Mouse (Mus musculus) right cerebral cortex, postnatal 10 days (tissue): Measurements from ENCODE around the gene Pitpnb.

ENCODE experiments used
- DNase-seq, 2 experiments: peaks; one replicate each; pipeline ENCODE4 v3.0.0; 2021; ENCODE audit warnings: low spot score in 2 of 2

Gene Pitpnb

DNA sequence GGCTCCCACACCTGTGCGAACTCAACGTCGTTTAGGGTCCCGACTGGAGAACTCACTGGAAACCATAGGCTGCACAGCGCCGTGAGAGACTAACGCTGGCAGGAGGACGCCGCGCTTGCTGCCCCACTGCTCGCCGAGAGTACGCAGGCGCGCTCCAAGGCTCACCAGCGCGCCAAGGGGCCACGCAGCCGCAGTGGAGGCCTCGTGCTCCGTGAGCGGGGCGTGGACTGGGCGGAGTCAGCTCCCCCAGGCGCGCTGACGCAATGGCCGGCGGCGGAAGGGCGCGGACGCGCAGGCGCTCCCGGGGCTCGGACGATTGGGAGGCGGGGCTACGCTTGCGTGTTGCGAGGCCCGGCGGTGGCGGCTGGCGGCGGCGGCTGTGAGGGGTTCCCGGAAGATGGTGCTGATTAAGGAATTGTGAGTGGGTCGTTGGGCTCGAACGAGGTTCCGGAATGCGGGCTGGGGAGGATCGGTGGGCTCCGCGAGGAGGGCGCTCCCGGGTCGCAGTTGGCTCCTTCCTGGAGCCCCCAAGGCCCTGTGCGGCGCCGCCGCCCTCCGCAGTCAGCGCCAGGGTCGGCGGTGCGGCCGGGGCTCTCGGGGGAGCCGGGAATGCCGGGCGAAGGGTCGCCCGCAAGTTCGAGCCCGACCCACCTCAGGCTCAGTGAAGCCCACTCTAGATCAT is at the start of gene Pitpnb:
Gene Pitpnb, plus strand, starts transcription at position 347 of the 682 bp plus-strand sequence.
- peak; percentile 98 to 99 for DNase-seq

DNA sequence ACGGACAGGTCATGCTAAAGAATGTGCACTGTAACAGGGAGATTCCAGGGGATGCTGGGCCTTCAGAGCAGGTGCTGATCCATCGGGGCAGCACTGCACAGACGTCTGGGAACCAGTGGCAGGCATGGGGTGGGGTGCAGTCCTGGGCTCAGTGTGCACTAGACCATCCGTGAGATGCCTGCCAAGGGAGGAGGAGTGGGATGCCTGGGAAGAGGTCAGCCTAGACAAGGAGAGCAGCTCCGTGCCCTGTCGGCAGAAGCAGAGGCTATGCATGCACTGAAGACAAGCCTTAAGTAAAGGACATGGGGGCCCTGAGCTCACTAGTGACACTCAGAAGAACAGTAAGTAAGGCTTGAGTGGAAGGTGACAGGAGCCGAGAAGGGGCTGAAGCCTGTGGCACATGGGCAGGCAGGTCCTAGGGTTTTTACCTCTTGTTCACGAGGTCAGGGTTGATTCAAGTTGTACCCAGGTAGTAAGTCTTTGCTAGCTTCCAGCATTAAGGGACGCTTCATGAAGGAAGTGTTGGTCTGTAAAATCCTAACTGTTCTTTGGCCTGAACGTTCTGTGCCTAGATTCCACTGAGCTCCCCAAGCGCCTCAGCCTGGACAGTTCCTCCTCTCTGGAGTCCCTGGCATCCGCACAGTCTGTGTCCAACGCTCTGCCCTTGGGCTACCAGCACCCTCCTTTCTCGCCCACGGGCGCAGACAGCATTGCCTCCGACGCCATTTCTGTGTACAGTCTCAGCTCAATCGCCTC is 46.0 kb upstream of the Pitpnb start:
- DNase-seq = peak in 1 of 2 experiments; percentile 20

DNA sequence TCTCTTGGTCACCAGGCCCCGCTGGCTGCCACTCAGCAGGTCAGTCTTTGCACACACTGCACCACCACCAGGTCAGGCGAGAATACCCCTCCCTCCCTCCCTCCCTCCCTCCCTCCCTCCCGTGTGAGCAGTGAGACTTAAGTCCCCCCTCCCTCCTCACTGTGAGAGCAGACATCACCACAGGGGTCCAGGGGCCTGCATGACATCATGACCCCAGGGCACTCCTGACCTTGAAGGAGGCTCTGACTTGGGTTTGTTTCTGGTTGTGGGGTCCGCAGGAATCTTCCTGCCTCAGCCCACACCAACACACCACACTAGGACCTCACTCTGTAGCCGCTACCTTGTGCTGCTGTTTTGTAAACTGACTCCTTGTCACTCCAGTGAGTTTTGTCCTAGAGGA is 43.0 kb upstream of the Pitpnb start:
- DNase-seq = peak in 1 of 2 experiments; percentile 20

DNA sequence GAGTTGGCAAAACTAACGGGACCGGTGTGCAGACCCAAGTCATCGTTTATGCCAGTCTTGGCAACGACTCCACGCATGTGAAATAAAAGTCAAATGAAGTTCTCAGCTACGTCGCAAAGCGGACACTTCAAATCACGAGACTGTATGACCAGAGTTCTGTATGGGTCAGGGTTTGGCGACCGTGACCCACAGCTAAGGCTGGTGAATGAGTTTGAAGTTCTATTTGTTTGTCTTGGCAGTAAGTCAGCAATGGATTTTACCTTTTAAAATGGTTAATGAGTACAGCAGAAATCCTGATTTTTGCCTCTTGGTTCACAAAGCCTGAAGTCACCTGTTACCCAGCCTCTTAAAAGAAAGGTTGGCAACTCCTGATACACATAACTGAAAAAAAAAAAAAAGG is 42.1 kb upstream of the Pitpnb start:
- peak in 1 of 2 experiments; percentile 23 for DNase-seq

DNA sequence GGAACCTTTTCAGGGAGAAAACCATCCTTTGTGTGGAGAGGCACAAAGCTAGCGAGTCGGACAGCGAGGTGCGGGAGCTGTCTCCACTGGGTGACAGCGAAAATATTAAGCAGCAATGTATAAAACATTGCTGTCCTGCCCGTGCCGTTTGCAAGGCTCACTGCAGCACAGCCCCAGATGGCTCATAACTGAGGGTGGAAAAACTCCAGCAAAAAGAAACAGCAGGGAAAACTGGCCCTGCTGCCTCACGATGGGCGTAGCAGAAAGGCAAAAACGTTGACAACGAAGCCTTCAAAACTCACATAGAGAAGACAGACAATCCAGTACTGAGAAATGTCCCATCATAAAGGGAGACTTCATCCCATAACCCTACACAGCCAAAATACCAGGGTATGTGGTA is 40.5 kb upstream of the Pitpnb start:
- peak in 1 of 2 experiments; percentile 58 for DNase-seq

DNA sequence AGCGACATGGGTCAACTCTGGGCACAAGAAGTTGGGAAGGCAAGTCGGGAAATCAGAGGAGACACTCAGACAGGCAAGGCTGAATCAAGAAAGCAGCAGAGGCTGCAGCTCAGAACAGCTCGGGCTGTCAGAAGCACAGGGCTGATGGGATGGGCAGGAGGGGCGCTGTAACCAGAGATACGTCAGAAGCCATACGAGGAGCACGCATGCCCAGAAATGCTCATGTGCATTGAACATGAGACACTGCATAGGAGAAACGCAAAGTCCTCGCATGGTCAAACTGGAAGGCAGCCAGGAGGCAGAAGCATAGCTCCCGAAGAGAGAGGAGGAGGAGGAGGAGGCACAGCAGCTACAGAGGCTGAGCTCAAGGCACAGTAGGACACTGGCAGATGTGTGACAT is 38.9 kb upstream of the Pitpnb start:
- peak; percentile 85 to 90 for DNase-seq

DNA sequence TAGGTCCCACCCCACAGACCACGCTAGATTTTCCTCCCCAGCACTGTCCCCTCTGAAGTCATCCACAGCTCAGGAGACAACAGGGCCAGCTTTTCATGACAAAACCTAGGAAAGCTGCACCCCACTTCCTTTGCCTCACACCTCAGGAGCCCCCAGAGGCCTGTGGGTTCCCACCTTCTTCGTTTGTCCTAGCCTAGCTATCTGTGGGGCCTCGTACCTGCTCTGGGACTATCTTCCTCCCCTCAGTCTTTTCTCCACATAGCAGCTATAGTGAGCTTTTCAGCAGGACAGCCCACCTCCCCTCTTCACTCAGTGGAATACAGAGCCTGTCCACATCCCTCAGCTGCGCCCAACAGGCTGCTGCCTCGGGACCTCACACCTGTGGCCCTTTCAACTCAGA is 32.8 kb upstream of the Pitpnb start:
- no peak for DNase-seq

DNA sequence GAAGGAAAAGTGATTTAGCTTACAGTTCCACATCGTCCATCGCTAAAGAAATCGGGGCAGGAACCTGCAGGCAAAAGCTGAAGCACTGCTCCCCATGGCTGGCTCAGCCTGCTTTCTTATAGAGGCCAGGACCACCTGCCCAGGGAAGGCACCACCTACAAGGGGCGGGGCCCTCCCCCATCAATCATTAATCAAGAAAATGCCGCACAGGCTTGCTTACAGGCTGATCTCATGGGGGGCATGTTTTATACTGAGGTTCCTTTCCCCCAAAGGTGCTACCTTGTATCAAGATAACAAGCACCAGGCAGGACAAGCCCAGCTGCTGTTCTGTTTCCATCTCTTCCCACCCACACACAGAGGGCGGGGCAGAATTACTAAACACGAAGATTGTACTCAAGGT is 31.9 kb upstream of the Pitpnb start:
- no peak for DNase-seq

DNA sequence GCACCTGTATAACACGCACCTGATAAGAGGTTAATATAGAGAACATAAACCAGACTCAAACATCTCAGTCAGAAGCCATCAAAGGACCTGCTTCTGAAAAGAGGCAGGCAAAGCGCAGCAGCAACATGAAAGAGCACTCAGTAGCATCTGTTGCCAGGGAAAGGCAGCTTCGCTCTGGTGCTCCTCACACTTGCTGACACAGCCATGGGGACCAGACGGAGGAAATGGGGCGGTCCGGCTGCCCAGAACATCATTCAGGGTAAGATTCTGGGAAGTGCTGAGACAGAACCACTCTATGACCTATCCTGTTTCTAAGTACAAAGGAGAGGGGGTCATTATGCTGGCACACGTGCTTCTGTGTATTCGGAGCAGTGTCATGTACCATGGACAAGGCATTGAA is 29.8 kb upstream of the Pitpnb start:
- no peak for DNase-seq

DNA sequence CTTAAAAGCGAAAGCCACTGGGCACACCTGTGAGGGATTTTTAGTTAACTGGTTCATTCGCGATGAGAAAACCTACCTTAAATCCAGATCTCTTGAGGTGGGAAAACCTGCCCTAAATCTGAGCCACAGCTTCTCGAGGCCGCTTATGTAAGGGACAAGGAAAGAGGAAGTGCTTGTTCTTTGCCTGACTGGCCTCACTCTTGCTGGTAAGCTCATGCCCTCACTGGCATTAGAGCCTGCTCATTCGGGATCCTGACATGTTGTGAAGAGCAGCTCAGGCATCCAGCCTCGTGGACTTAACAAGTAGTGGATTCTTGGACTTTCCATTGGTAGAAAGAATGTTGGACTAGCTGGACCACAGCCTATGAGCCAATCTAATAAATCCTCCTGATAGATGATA is 28.8 kb upstream of the Pitpnb start:
- DNase-seq = no peak

DNA sequence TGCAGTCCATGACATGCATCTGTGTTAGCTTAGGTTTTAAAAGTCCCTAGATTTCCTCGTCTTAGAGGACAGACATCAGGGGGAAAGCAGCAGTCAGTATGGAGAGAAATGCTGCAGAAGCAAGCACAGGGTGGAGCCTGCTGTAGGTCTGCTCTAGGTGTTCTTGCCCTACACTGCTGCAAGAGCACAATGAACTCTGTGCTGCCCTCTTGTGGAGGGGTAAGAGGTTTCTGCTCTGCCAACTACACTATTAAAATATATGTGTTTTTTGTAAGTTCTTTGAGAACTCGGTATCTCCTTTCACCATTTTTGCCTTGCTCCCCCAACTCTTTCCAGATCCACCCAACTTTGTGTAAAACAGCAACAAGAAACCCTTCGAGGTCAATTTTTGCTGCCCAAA is 25.8 kb upstream of the Pitpnb start:
- DNase-seq = no peak

DNA sequence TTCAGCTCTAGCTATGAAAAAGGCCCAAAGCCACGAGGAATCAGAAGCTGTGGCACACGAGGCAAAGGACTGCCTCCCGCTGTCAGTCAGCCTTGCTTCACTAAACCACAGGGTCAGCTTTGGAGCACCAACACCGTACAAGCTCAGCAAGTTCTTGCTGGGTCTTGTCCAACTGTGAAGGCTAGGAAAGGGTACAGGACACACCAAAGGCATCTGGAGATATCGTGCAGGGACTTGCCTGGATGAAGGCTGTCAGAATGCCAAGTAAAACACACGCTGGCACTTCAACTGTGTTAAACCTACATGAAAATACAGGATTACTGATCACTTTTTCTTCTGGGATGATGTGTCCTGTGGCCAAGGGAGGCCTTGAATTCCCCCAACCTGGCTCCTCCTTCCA is 20.4 kb upstream of the Pitpnb start:
- DNase-seq = no peak

DNA sequence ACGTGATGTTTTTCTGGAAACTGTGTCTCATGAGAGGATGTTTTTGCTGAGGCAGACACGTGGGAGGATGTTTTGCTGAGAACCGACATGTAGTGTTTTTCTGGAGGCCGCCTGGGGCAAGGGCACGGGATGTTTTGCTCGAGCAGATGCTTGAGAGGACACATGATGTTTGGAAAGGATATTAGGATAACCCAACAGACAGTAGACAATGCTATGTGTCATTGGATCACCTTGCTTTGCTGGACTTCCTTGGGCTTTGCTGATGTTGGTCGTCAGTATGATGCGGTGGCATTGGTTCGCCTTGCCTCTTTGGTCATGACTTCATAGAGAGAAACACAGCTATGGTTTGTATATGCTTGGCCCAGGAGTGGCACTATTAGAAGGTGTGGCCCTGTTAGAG is 16.7 kb upstream of the Pitpnb start:
- no peak for DNase-seq

DNA sequence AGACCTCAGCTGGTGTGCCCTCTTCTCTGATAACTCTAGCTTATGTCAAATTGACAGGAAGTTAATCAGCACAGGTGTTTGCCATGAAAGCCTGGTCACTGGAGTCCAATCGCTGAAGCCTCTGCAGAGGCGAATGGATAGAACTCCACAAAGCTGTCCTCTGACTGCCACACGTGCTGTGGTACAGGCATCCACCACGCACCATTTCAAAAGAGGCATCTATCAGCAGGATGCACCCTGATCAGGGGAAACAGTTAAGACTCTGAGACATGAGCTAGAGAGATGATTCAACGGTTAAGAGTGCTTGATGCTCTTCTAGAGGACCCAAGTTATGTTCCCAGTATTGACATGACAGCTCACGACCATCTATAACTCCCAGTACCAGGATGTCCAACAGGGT is 15.5 kb upstream of the Pitpnb start:
- no peak for DNase-seq

DNA sequence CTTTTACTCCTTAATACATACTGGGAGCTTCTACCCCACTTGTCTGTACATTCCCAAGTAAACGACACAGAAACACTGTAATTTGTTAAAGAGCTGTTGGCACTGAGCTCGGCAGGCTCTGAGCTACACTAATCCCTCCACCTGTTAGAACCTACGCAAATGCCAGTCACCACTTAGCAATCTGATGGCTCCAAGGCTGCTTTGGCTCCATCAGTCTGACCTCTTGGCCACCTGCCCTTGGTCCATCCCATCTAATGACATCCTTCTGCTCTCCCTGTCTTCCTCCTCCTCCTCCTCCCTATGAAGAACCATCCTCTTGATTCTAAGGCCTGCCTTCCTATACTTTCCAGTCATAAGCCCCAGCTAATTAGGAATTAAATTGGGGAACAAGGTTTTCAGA is 13.0 kb upstream of the Pitpnb start:
- DNase-seq = no peak

DNA sequence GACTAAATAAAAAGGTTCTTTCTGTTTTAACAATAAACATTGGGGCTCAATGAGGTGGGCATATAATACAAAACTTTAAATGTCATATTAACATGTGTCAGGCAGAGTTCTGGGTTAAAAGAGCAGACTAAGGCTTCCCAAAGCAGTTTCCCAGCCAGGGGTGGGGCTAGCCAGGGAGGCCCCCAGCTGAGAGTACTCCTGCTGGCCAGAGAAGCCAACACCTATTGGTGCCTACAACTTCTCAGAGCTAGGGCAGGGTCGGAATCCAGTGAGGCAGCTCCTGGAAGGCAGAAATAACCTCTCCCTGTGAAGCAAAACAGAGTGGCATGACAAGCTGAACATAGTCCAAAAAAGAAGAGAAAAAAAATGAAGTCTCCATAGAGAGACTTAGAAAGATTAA is 11.6 kb upstream of the Pitpnb start:
- DNase-seq = no peak

DNA sequence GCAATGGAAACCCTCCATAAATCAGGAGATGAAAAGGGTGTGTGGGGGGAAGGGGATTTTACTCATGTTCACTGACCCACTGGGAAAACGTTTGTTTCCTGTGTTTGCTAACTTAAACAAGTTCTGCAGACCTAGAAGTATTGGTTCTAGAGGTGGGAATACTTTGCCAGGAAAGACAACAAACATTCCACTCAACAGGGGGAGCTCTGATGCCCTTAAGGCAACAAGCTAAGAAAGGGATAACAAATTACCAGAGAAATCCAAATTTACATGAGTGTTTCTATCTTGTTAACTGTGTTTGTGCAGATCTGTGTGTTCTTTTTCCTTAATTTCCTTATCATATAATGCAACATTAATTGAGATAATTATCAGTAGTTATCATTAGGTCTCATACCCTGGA is 4.8 kb upstream of the Pitpnb start:
- DNase-seq = no peak

DNA sequence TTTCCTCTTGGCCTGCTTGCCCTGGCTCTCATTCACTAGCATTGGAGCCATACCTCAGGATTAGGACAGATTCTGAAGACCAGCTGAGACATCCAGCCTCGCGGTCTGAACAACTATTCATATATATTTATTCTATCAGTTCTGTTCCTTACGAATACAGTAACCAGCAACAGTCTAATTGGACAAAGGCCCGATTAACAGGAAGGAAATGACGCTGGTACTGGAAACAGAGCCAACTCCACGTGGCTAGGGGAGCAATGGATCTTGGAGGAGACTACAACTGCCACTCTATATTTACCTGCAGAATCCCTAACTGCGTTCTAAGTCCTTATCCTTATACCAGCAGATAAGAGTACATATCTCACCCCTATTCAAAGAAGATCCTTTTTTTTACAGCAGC is 3.1 kb upstream of the Pitpnb start:
- no peak for DNase-seq

DNA sequence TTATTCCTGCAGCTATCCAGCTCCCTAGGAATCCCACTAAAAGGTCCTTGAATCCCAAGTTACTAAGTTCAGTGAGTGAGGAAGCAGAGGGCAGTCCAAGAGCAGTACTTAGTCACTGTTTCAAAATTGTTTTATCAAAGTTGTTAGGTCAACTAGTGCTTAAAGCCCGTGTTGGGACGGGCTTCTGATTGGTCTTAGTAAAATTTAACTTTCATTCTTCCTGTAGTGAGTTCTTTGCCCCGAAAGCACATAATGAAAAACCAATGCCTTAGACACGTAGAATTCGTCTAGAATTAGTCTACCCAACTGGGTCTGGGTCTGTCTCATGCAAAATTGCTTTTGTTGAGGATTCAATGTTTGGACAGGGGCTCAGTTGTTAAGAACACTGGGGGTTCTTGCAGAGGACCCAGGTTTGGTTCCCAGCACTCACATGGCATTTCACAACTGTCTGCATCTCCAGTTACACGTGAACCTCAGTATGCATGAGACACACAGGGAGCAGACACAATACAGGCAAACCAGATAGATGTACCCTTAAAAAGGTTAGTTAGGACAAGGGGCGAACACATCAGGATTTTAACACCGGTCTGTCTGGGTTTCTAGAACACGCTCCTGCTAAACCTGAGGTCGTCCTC is 664 bp upstream of the Pitpnb start:
- no peak for DNase-seq

DNA sequence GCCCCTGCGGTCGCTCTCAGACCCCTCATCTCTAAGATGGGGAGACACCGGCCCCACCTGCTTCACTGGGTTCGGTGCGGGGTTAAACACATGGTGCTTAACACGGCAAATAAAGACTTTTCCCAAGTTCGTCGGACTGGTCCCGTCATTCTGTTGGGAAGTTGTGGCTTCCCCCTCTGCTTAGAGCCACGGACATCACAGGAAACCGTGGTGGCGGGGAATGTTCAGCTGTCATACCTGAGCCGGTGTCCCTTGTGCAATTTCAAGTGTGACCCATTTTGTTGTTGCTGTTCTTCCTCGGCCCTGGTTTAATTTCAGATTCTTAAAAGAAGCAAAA is 504 bp downstream of the Pitpnb start:
- no peak for DNase-seq

DNA sequence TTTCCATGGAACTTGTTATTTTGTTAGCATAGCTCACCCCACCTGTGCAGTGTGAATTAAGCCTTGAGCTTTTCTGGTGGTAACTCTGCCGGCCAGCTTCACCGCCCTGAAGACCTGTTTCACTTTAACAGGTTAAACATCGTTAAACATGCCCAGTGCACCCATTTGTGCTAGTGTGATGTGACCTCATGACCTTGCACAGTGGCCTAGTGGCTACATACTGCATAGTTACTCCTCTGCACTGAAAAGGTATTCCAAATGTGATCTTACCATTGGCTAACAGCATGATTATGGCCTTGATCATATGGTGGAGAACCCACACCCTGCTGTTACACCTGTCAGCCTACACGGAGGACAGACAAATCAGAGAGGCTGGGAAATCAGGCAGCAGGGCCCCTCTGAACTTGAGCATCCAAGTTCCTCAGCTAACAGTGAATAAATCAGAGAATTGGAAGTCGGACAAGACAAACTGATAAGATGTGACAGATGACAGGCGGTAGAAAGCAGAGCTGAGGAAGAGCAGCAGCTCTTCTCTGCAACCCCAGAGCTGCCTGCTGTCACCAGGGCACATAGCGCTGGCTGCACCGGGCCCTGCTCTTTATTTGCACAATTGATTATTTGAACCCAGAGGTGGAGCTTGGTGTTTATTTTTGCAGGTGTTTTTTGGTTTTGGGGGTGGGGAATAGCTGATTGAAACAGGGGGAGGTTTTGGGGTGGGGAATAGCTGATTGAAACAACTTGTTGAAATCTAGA is 5.6 kb downstream of the Pitpnb start:
- DNase-seq = no peak

DNA sequence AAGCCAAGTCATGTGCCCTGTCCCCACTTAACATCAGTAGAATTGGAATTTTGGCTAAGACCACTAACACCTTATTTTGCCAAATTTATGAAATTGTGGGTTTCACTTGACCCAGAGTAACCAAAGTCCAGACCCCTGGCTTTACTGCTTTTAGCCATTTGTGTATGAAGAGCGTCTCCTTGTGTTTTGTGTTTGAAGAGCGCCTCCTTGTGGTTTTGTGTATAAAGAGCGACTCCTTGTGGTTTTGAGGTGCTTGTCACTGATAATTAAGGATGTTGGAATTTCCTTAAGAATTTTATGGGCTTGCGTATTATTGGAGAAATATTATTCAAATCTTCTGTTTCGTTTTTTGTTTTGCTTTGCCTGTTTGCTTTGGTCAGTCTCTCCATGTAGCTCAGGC is 11.0 kb downstream of the Pitpnb start:
- DNase-seq = no peak
